Mouse (Mus musculus): ENCODE data around the gene Xntrpc. TPM values are rescaled to one million over a fixed set of nuclear protein-coding genes. Genes with fewer than 3 reads are reported as not detected.

Gene Xntrpc
- total and polyA plus RNA-seq, 2 experiments from 2014 or later = 0.31 TPM; not detected in 1

DNA sequence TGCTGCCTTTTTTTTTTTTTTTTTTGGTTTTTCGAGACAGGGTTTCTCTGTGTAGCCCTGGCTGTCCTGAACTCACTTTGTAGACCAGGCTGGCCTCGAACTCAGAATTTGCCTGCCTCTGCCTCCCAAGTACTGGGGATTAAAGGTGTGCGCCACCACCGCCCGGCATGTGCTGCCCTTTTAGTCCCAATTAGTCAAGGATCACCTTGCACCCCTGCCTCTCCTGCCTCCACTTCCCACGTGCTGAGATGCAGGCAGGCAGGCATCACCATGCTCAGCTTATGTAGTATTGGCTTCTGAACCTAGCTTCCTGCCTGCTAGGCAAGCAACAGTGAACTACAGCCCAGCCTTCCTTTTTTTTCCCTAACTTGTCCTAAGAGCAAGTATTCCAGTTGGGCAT is 51.9 kb downstream of the Xntrpc start:
- Histone ChIP-seq H3K27ac (ENCODE audit: low read depth) (no peak overlapping the region), H3K4me2 (ENCODE audit: low read depth, low read length) (no peak overlapping the region), H3K9ac (replicated peaks; ENCODE audit: low read depth, low read length) (no peak overlapping the region), H3K27me3 (ENCODE audit: control insufficient read depth, insufficient read depth, low read length) (no peaks in the 10 kb centered on the region), H3K36me3 (replicated peaks; ENCODE audit: control insufficient read depth, insufficient read depth, low read length) (peaks cover 38% of the 10 kb centered on the region), H3K4me1 (ENCODE audit: control insufficient read depth, insufficient read depth) (no peaks in the 10 kb centered on the region), H3K4me3 (ENCODE audit: low read depth, low read length) (no peak overlapping the region), H3K9me3 (replicated peaks; ENCODE audit: control insufficient read depth, low read length) (no peaks in the 10 kb centered on the region)
- DNase-seq (ENCODE audit: low spot score) (no peak), ATAC-seq (ENCODE audit: insufficient read depth, low read depth) (no peak)
- TF ChIP-seq CTCF (IDR thresholded peaks at IDR 0.05; ENCODE audit: low read depth) = no peak
- TF ChIP-seq EP300 (IDR thresholded peaks at IDR 0.05; ENCODE audit: low read depth) = no peak
- 77% methylated on average over 6 of the region's 6 CpGs for WGBS

DNA sequence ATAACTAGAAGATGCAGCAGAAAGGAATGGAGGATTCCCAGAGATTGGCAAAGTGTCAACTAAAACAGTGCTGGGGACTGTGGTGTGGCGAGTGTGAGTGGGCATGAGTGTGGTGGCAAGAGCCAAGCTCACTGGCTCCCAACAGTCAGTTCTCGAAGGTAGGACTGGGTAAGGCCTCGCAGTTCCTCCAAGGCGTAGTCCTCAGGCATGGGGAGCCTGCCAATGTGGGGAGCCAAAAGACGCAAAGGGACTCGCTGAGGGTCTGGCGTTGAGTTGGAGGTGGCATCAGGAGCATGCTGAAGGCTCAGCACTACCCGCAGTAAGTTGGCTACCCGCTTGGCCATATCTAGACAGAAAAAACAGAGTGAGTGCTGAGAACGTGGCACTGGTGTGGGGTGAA is 54.8 kb downstream of the Xntrpc start:
- 90% methylated on average over 10 of the region's 10 CpGs for whole genome bisulfite sequencing
- no peak for ATAC-seq (ENCODE audit: insufficient read depth, low read depth)
- no peaks in the 10 kb centered on the region for H3K9me3 ChIP-seq (replicated peaks; ENCODE audit: control insufficient read depth, low read length)
- TF ChIP-seq CTCF (IDR thresholded peaks at IDR 0.05; ENCODE audit: low read depth) (no peak), EP300 (IDR thresholded peaks at IDR 0.05; ENCODE audit: low read depth) (no peak)
- H3K27me3 ChIP-seq (ENCODE audit: control insufficient read depth, insufficient read depth, low read length) = no peaks in the 10 kb centered on the region
- H3K9ac ChIP-seq (replicated peaks; ENCODE audit: low read depth, low read length) = no peak overlapping the region
- H3K36me3 ChIP-seq (replicated peaks; ENCODE audit: control insufficient read depth, insufficient read depth, low read length) = peaks cover 68% of the 10 kb centered on the region
- no peak for DNase-seq (ENCODE audit: low spot score)
- H3K4me1 ChIP-seq (ENCODE audit: control insufficient read depth, insufficient read depth) = no peaks in the 10 kb centered on the region
- H3K4me3 ChIP-seq (ENCODE audit: low read depth, low read length) = no peak overlapping the region
- no peak overlapping the region for H3K4me2 ChIP-seq (ENCODE audit: low read depth, low read length)
- no peak overlapping the region for H3K27ac ChIP-seq (ENCODE audit: low read depth)

DNA sequence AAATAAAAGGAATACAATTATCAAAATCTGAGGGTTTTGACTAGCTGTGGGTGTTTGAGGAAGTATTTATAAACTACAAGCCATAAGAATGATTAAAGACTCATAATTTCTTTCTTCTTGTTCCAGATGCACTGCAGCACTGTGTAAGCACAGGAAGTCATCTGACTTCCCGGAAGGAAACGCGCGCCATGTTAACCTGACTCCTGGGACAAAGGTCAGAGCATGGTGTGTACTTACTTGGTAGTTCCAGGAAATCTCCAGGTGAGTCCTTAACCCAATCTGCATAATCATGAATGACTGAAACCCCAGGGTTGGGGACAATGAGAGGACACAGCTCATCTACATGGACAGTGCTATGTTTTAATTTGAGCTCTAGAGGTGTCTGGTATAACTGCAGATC is 66.9 kb downstream of the Xntrpc start:
- H3K9me3 ChIP-seq (replicated peaks; ENCODE audit: control insufficient read depth, low read length) = no peaks in the 10 kb centered on the region
- WGBS = 84% methylated on average over 4 of the region's 4 CpGs
- no peak overlapping the region for H3K4me3 ChIP-seq (ENCODE audit: low read depth, low read length)
- no peaks in the 10 kb centered on the region for H3K4me1 ChIP-seq (ENCODE audit: control insufficient read depth, insufficient read depth)
- no peak for DNase-seq (ENCODE audit: low spot score)
- H3K27me3 ChIP-seq (ENCODE audit: control insufficient read depth, insufficient read depth, low read length) = no peaks in the 10 kb centered on the region
- H3K27ac ChIP-seq (ENCODE audit: low read depth) = no peak overlapping the region
- H3K36me3 ChIP-seq (replicated peaks; ENCODE audit: control insufficient read depth, insufficient read depth, low read length) = peaks cover 84% of the 10 kb centered on the region
- no peak for ATAC-seq (ENCODE audit: insufficient read depth, low read depth)
- H3K9ac ChIP-seq (replicated peaks; ENCODE audit: low read depth, low read length) = no peak overlapping the region
- TF ChIP-seq CTCF (IDR thresholded peaks at IDR 0.05; ENCODE audit: low read depth) = no peak
- TF ChIP-seq EP300 (IDR thresholded peaks at IDR 0.05; ENCODE audit: low read depth) = no peak
- no peak overlapping the region for H3K4me2 ChIP-seq (ENCODE audit: low read depth, low read length)

DNA sequence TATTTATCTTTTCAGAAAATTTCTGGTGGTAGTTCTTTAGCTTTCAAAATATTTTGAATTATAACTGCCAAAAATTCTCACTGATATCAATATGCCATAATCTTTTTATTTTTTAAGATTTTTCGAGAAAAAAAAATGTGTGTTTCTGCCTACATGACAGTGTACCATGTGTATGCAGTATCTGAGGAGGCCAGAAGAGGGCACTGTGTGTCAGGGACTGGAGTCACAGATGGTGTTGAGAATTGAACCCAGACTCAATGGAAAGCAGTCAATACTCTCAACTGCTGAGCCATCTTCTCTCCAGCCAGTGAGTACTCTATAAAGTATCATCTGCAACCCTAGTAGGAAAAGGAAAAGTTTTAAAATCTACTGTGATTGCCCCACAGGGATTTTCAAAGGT is 72.0 kb downstream of the Xntrpc start:
- Histone ChIP-seq H3K4me1 (ENCODE audit: control insufficient read depth, insufficient read depth) (no peaks in the 10 kb centered on the region), H3K4me3 (ENCODE audit: low read depth, low read length) (no peak overlapping the region), H3K9me3 (replicated peaks; ENCODE audit: control insufficient read depth, low read length) (no peaks in the 10 kb centered on the region), H3K27me3 (ENCODE audit: control insufficient read depth, insufficient read depth, low read length) (no peaks in the 10 kb centered on the region), H3K36me3 (replicated peaks; ENCODE audit: control insufficient read depth, insufficient read depth, low read length) (peaks cover 83% of the 10 kb centered on the region), H3K4me2 (ENCODE audit: low read depth, low read length) (no peak overlapping the region), H3K9ac (replicated peaks; ENCODE audit: low read depth, low read length) (no peak overlapping the region), H3K27ac (ENCODE audit: low read depth) (no peak overlapping the region)
- ATAC-seq (ENCODE audit: insufficient read depth, low read depth) (no peak), DNase-seq (ENCODE audit: low spot score) (no peak)
- TF ChIP-seq EP300 (IDR thresholded peaks at IDR 0.05; ENCODE audit: low read depth) = no peak
- peak; percentile 47 for TF ChIP-seq CTCF (IDR thresholded peaks at IDR 0.05; ENCODE audit: low read depth)
- WGBS = 79% methylated on average over 1 of the region's 1 CpGs

DNA sequence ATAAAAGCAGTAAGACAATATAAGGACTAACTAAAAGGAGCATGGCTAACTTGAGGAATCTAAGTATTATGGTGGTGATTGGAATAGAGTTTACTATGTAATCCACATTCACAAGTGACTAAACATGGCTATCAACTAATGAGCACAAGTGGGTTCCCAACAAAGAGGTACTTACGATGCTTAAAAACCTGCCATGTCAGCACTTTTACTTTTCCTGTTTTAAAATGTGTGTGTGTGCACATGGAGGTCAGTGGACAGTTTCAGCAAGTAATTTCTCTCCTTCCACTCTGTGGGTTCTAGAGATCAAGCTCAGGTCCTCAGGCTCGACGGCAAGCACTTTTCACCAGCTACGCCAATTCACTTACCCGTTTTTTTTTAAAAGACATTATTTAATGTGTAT is 72.4 kb downstream of the Xntrpc start:
- WGBS = 97% methylated on average over 5 of the region's 5 CpGs
- H3K4me1 ChIP-seq (ENCODE audit: control insufficient read depth, insufficient read depth) = no peaks in the 10 kb centered on the region
- TF ChIP-seq EP300 (IDR thresholded peaks at IDR 0.05; ENCODE audit: low read depth) = no peak
- no peak for TF ChIP-seq CTCF (IDR thresholded peaks at IDR 0.05; ENCODE audit: low read depth)
- no peak overlapping the region for H3K4me3 ChIP-seq (ENCODE audit: low read depth, low read length)
- no peaks in the 10 kb centered on the region for H3K9me3 ChIP-seq (replicated peaks; ENCODE audit: control insufficient read depth, low read length)
- H3K27ac ChIP-seq (ENCODE audit: low read depth) = no peak overlapping the region
- no peaks in the 10 kb centered on the region for H3K27me3 ChIP-seq (ENCODE audit: control insufficient read depth, insufficient read depth, low read length)
- DNase-seq (ENCODE audit: low spot score) (no peak), ATAC-seq (ENCODE audit: insufficient read depth, low read depth) (no peak)
- H3K9ac ChIP-seq (replicated peaks; ENCODE audit: low read depth, low read length) = no peak overlapping the region
- no peak overlapping the region for H3K4me2 ChIP-seq (ENCODE audit: low read depth, low read length)
- H3K36me3 ChIP-seq (replicated peaks; ENCODE audit: control insufficient read depth, insufficient read depth, low read length) = peaks cover 81% of the 10 kb centered on the region

Other genes starting within 250 kb of the Xntrpc start
- not detected in 2 replicates for gene Phox2a, start 247.4 kb upstream of the Xntrpc start, total RNA-seq (2014; rRNA removed; ENCODE audit: low replicate concordance)
- 0.07 and 0.33 TPM in 2 replicates for gene Phox2a, start 247.4 kb upstream of the Xntrpc start, polyA plus RNA-seq (2015; fragmentation: Nextera tagmentation; extraction: Ambion mirVana)
- 98.2 and 98.3 TPM in 2 replicates for gene Inppl1, start 227.5 kb upstream of the Xntrpc start, total RNA-seq (2014; rRNA removed; ENCODE audit: low replicate concordance)
- gene Inppl1, start 227.5 kb upstream of the Xntrpc start, polyA plus RNA-seq (2015; fragmentation: Nextera tagmentation; extraction: Ambion mirVana) = 45.0 and 47.5 TPM in 2 replicates
- gene Folr2, start 208.5 kb upstream of the Xntrpc start, total RNA-seq (2014; rRNA removed; ENCODE audit: low replicate concordance) = 0.77 and 2.6 TPM in 2 replicates
- gene Folr2, start 208.5 kb upstream of the Xntrpc start, polyA plus RNA-seq (2015; fragmentation: Nextera tagmentation; extraction: Ambion mirVana) = 0.86 and 1.0 TPM in 2 replicates
- 45.1 and 51.8 TPM in 2 replicates for gene Anapc15, start 202.0 kb upstream of the Xntrpc start, total RNA-seq (2014; rRNA removed; ENCODE audit: low replicate concordance)
- gene Anapc15, start 202.0 kb upstream of the Xntrpc start, polyA plus RNA-seq (2015; fragmentation: Nextera tagmentation; extraction: Ambion mirVana) = 37.7 and 38.7 TPM in 2 replicates
- gene Folr1, start 194.9 kb upstream of the Xntrpc start, total RNA-seq (2014; rRNA removed; ENCODE audit: low replicate concordance) = 1.3 and 81.7 TPM in 2 replicates
- gene Folr1, start 194.9 kb upstream of the Xntrpc start, polyA plus RNA-seq (2015; fragmentation: Nextera tagmentation; extraction: Ambion mirVana) = 2.9 and 3.3 TPM in 2 replicates
- gene Lamtor1, start 159.8 kb upstream of the Xntrpc start, total RNA-seq (2014; rRNA removed; ENCODE audit: low replicate concordance) = 126 and 174 TPM in 2 replicates
- gene Lamtor1, start 159.8 kb upstream of the Xntrpc start, polyA plus RNA-seq (2015; fragmentation: Nextera tagmentation; extraction: Ambion mirVana) = 149 and 159 TPM in 2 replicates
- not detected in 2 replicates for gene Tomt, start 159.4 kb upstream of the Xntrpc start, total RNA-seq (2014; rRNA removed; ENCODE audit: low replicate concordance)
- gene Tomt, start 159.4 kb upstream of the Xntrpc start, polyA plus RNA-seq (2015; fragmentation: Nextera tagmentation; extraction: Ambion mirVana) = 0.08 and 0.12 TPM in 2 replicates
- gene Lrrc51, start 131.8 kb upstream of the Xntrpc start, total RNA-seq (2014; rRNA removed; ENCODE audit: low replicate concordance) = 0.19 and 3.1 TPM in 2 replicates
- gene Lrrc51, start 131.8 kb upstream of the Xntrpc start, polyA plus RNA-seq (2015; fragmentation: Nextera tagmentation; extraction: Ambion mirVana) = 3.0 and 3.9 TPM in 2 replicates
- gene Numa1, start 131.6 kb upstream of the Xntrpc start, total RNA-seq (2014; rRNA removed; ENCODE audit: low replicate concordance) = 75.3 and 77.0 TPM in 2 replicates
- gene Numa1, start 131.6 kb upstream of the Xntrpc start, polyA plus RNA-seq (2015; fragmentation: Nextera tagmentation; extraction: Ambion mirVana) = 23.3 and 23.4 TPM in 2 replicates
- gene Il18bp, start 47.0 kb upstream of the Xntrpc start, total RNA-seq (2014; rRNA removed; ENCODE audit: low replicate concordance) = 0.76 and 4.6 TPM in 2 replicates
- 2.3 and 2.4 TPM in 2 replicates for gene Il18bp, start 47.0 kb upstream of the Xntrpc start, polyA plus RNA-seq (2015; fragmentation: Nextera tagmentation; extraction: Ambion mirVana)
- gene Rnf121, start 244 bp upstream of the Xntrpc start, total RNA-seq (2014; rRNA removed; ENCODE audit: low replicate concordance) = 7.7 and 18.2 TPM in 2 replicates
- gene Rnf121, start 244 bp upstream of the Xntrpc start, polyA plus RNA-seq (2015; fragmentation: Nextera tagmentation; extraction: Ambion mirVana) = 10.7 and 12.7 TPM in 2 replicates
- 13.1 and 13.8 TPM in 2 replicates for gene Xndc1, start 202 bp upstream of the Xntrpc start, total RNA-seq (2014; rRNA removed; ENCODE audit: low replicate concordance)
- 7.7 and 7.8 TPM in 2 replicates for gene Xndc1, start 202 bp upstream of the Xntrpc start, polyA plus RNA-seq (2015; fragmentation: Nextera tagmentation; extraction: Ambion mirVana)
- 1.1 and 1.2 TPM in 2 replicates for gene Trpc2, start 17.4 kb downstream of the Xntrpc start, total RNA-seq (2014; rRNA removed; ENCODE audit: low replicate concordance)
- gene Trpc2, start 17.4 kb downstream of the Xntrpc start, polyA plus RNA-seq (2015; fragmentation: Nextera tagmentation; extraction: Ambion mirVana) = not detected in 2 replicates
- 3.4 and 13.6 TPM in 2 replicates for gene Art1, start 36.0 kb downstream of the Xntrpc start, total RNA-seq (2014; rRNA removed; ENCODE audit: low replicate concordance)
- gene Art1, start 36.0 kb downstream of the Xntrpc start, polyA plus RNA-seq (2015; fragmentation: Nextera tagmentation; extraction: Ambion mirVana) = 10.7 and 12.0 TPM in 2 replicates
- gene Art5, start 43.8 kb downstream of the Xntrpc start, total RNA-seq (2014; rRNA removed; ENCODE audit: low replicate concordance) = 1.3 and 3.6 TPM in 2 replicates
- 3.3 and 3.5 TPM in 2 replicates for gene Art5, start 43.8 kb downstream of the Xntrpc start, polyA plus RNA-seq (2015; fragmentation: Nextera tagmentation; extraction: Ambion mirVana)
- 0.92 TPM in 1 of 2 replicates, not detected in the other for gene Chrna10, start 51.1 kb downstream of the Xntrpc start, total RNA-seq (2014; rRNA removed; ENCODE audit: low replicate concordance)
- gene Chrna10, start 51.1 kb downstream of the Xntrpc start, polyA plus RNA-seq (2015; fragmentation: Nextera tagmentation; extraction: Ambion mirVana) = 0.14 TPM in 2 replicates
- gene Nup98, start 144.5 kb downstream of the Xntrpc start, total RNA-seq (2014; rRNA removed; ENCODE audit: low replicate concordance) = 28.0 and 36.0 TPM in 2 replicates
- gene Nup98, start 144.5 kb downstream of the Xntrpc start, polyA plus RNA-seq (2015; fragmentation: Nextera tagmentation; extraction: Ambion mirVana) = 10.6 and 12.2 TPM in 2 replicates
- 79.5 and 117 TPM in 2 replicates for gene Pgap2, start 144.5 kb downstream of the Xntrpc start, total RNA-seq (2014; rRNA removed; ENCODE audit: low replicate concordance)
- gene Pgap2, start 144.5 kb downstream of the Xntrpc start, polyA plus RNA-seq (2015; fragmentation: Nextera tagmentation; extraction: Ambion mirVana) = 60.9 TPM in 2 replicates
- 24.6 and 31.3 TPM in 2 replicates for gene Rhog, start 190.3 kb downstream of the Xntrpc start, total RNA-seq (2014; rRNA removed; ENCODE audit: low replicate concordance)
- gene Rhog, start 190.3 kb downstream of the Xntrpc start, polyA plus RNA-seq (2015; fragmentation: Nextera tagmentation; extraction: Ambion mirVana) = 34.7 and 36.7 TPM in 2 replicates
- 28.1 and 59.0 TPM in 2 replicates for gene Stim1, start 202.1 kb downstream of the Xntrpc start, total RNA-seq (2014; rRNA removed; ENCODE audit: low replicate concordance)
- 11.4 and 11.6 TPM in 2 replicates for gene Stim1, start 202.1 kb downstream of the Xntrpc start, polyA plus RNA-seq (2015; fragmentation: Nextera tagmentation; extraction: Ambion mirVana)